Mouse (Mus musculus) intestine, embryonic 16.5 days (tissue): ENCODE measurements around the gene Cdc6. TPM values are rescaled to one million over a fixed set of nuclear protein-coding genes. Genes with fewer than 3 reads are reported as not detected.
"Not testable (repeated sequence)": the region's sequence is repeated elsewhere in the genome, so short reads cannot be mapped to it uniquely, and the experiment has no call there.

Source experiments
- ATAC-seq: fragments of 200-750 bp; cut with Nextera tagmentation; 2 replicates; pipeline ENCODE4 v1.8.0; 2017; ENCODE audit warnings: moderate TSS enrichment, moderate library complexity
- H3K27ac ChIP-seq: fragments of 300-500 bp; sonication (generic); 2 replicates; pipeline ENCODE4 v1.5.1; 2014; ENCODE audit warnings: mild to moderate bottlenecking, low read length
- H3K27me3 ChIP-seq: fragments of 300-500 bp; sonication (generic); replicated peaks from 2 replicates; pipeline ENCODE4 v1.6.1; 2014; ENCODE audit warnings: low read length, control low read depth, mixed read lengths; ENCODE audit not compliant: control insufficient read depth, insufficient read depth
- H3K36me3 ChIP-seq: fragments of 300-500 bp; sonication (generic); 2 replicates; pipeline ENCODE4 v1.6.1; 2014; ENCODE audit warnings: low read length, control low read depth; ENCODE audit not compliant: control insufficient read depth, insufficient read depth
- H3K4me1 ChIP-seq: fragments of 300-500 bp; sonication (generic); 2 replicates; pipeline ENCODE4 v1.6.1; 2014; ENCODE audit warnings: low read length, control low read depth, mixed read lengths; ENCODE audit not compliant: control insufficient read depth, insufficient read depth
- H3K4me2 ChIP-seq: fragments of 300-500 bp; sonication (generic); 2 replicates; pipeline ENCODE4 v1.6.1; 2014; ENCODE audit warnings: low read depth, low read length, control low read depth
- H3K4me3 ChIP-seq: fragments of 300-500 bp; sonication (generic); 2 replicates; pipeline ENCODE4 v1.5.1; 2014; ENCODE audit warnings: mild to moderate bottlenecking, low read length
- H3K9ac ChIP-seq: fragments of 300-500 bp; sonication (generic); 2 replicates; pipeline ENCODE4 v1.6.1; 2014; ENCODE audit warnings: low read depth, low read length
- H3K9me3 ChIP-seq: fragments of 300-500 bp; sonication (generic); 2 replicates; pipeline ENCODE4 v1.6.1; 2016; ENCODE audit warnings: low read length, control low read depth; ENCODE audit not compliant: control insufficient read depth
- WGBS: fragments of 180-500 bp; shearing (Covaris S2); extraction: QIAGEN DNeasy Blood & Tissue Kit; methylation state at CpG from one replicate; pipeline ENCODE4 v1.1.7; 2014; 5-methylcytosine and 5-hydroxymethylcytosine counted together
- polyA plus RNA-seq: library from polyadenylated mRNA; unstranded; fragments of >200 nt; fragmentation: Nextera tagmentation; extraction: Ambion mirVana; gene quantifications from 2 replicates; pipeline ENCODE4 v1.2.1, GENCODE M21; 2015

Gene Cdc6
- polyA plus RNA-seq, 1 experiment from 2014 or later = 23.0 TPM

GRCm38 (mm10) chr11:98933151-98933550, 25.6 kb downstream of the Cdc6 start:
- H3K4me2 ChIP-seq = no peak overlapping the region
- 46% methylated on average over 9 of the region's 9 CpGs for WGBS
- no peaks in the 10 kb centered on the region for H3K9me3 ChIP-seq
- no peaks in the 10 kb centered on the region for H3K36me3 ChIP-seq
- no peak for ATAC-seq
- no peak overlapping the region for H3K4me3 ChIP-seq
- H3K9ac ChIP-seq = 0 out of 2 replicates have a peak overlapping the region, but pooled peaks have one; percentile 33
- no peaks in the 10 kb centered on the region for H3K27me3 ChIP-seq
- peaks cover 78% of the 10 kb centered on the region for H3K4me1 ChIP-seq
- no peak overlapping the region for H3K27ac ChIP-seq

GRCm38 (mm10) chr11:98933847-98934246, 26.2 kb downstream of the Cdc6 start:
- not testable (repeated sequence) for H3K27me3 ChIP-seq, H3K9me3 ChIP-seq, H3K36me3 ChIP-seq, ATAC-seq, H3K27ac ChIP-seq, H3K4me3 ChIP-seq, H3K9ac ChIP-seq, H3K4me2 ChIP-seq
- H3K4me1 ChIP-seq = peaks cover 78% of the 10 kb centered on the region
- 90% methylated on average over 2 of the region's 2 CpGs for WGBS

GRCm38 (mm10) chr11:98934367-98934766, 26.8 kb downstream of the Cdc6 start:
- peaks cover 78% of the 10 kb centered on the region for H3K4me1 ChIP-seq
- H3K4me2 ChIP-seq = no peak overlapping the region
- H3K27me3 ChIP-seq = no peaks in the 10 kb centered on the region
- ATAC-seq = no peak
- no peaks in the 10 kb centered on the region for H3K9me3 ChIP-seq
- WGBS = 87% methylated on average over 3 of the region's 3 CpGs
- no peak overlapping the region for H3K9ac ChIP-seq
- H3K4me3 ChIP-seq = no peak overlapping the region
- H3K27ac ChIP-seq = 0 out of 2 replicates have a peak overlapping the region, but pooled peaks have one; percentile 43
- no peaks in the 10 kb centered on the region for H3K36me3 ChIP-seq

GRCm38 (mm10) chr11:98935123-98935522, 27.5 kb downstream of the Cdc6 start:
- peak overlapping the region; percentile 73; the same call in 1 of the 2 replicates for H3K27ac ChIP-seq
- no peak overlapping the region for H3K4me3 ChIP-seq
- H3K36me3 ChIP-seq = no peaks in the 10 kb centered on the region
- H3K9me3 ChIP-seq = no peaks in the 10 kb centered on the region
- no peaks in the 10 kb centered on the region for H3K27me3 ChIP-seq
- no peak overlapping the region for H3K9ac ChIP-seq
- H3K4me2 ChIP-seq = no peak overlapping the region; the same call in 1 of the 2 replicates
- WGBS = 75% methylated on average over 3 of the region's 3 CpGs
- peaks cover 78% of the 10 kb centered on the region for H3K4me1 ChIP-seq
- ATAC-seq = 0 out of 2 replicates have a peak, but pooled peaks have one; percentile 10

GRCm38 (mm10) chr11:98936170-98936569, 28.6 kb downstream of the Cdc6 start:
- 4% methylated on average over 29 of the region's 29 CpGs for WGBS
- H3K4me1 ChIP-seq = peaks cover 78% of the 10 kb centered on the region
- peak overlapping the region; percentile 70 for H3K9ac ChIP-seq
- no peaks in the 10 kb centered on the region for H3K36me3 ChIP-seq
- H3K27me3 ChIP-seq = no peaks in the 10 kb centered on the region
- H3K27ac ChIP-seq = peak overlapping the region; percentile 91
- H3K9me3 ChIP-seq = no peaks in the 10 kb centered on the region
- H3K4me2 ChIP-seq = peak overlapping the region; percentile 90
- peak; percentile 37 for ATAC-seq
- peak overlapping the region; percentile 89 for H3K4me3 ChIP-seq

- no peaks in the 10 kb centered on the region for H3K9me3 ChIP-seq
- H3K27ac ChIP-seq = peak overlapping the region; percentile 91
- peak overlapping the region; percentile 89 for H3K4me3 ChIP-seq
- no peaks in the 10 kb centered on the region for H3K36me3 ChIP-seq
- H3K4me1 ChIP-seq = peaks cover 78% of the 10 kb centered on the region
- H3K4me2 ChIP-seq = peak overlapping the region; percentile 90
- ATAC-seq = peak; percentile 41
- no peaks in the 10 kb centered on the region for H3K27me3 ChIP-seq
- peak overlapping the region; percentile 70 for H3K9ac ChIP-seq
- WGBS = 4% methylated on average over 23 of the region's 23 CpGs
These were observed 29.2 kb downstream of the Cdc6 start for GRCm38 (mm10) chr11:98936606-98937409.

- H3K9me3 ChIP-seq = no peaks in the 10 kb centered on the region
- peak; percentile 89 for ATAC-seq
- no peaks in the 10 kb centered on the region for H3K27me3 ChIP-seq
- H3K4me3 ChIP-seq = peak overlapping the region; percentile 89
- under 1% methylated on average over 36 of the region's 38 CpGs for WGBS
- peak overlapping the region; percentile 87 for H3K9ac ChIP-seq
- peaks cover 78% of the 10 kb centered on the region for H3K4me1 ChIP-seq
- H3K27ac ChIP-seq = peak overlapping the region; percentile 91
- no peaks in the 10 kb centered on the region for H3K36me3 ChIP-seq
- peak overlapping the region; percentile 90 for H3K4me2 ChIP-seq
These were observed 29.9 kb downstream of the Cdc6 start for GRCm38 (mm10) chr11:98937410-98937913.

GRCm38 (mm10) chr11:98937914-98938694, 30.5 kb downstream of the Cdc6 start:
- H3K27ac ChIP-seq = peak overlapping the region; percentile 87
- H3K4me2 ChIP-seq = peak overlapping the region; percentile 90
- no peaks in the 10 kb centered on the region for H3K9me3 ChIP-seq
- H3K4me1 ChIP-seq = peaks cover 78% of the 10 kb centered on the region
- no peaks in the 10 kb centered on the region for H3K27me3 ChIP-seq
- H3K9ac ChIP-seq = peak overlapping the region; percentile 87
- peak; percentile 9 for ATAC-seq
- WGBS = under 1% methylated on average over 39 of the region's 39 CpGs
- no peaks in the 10 kb centered on the region for H3K36me3 ChIP-seq
- peak overlapping the region; percentile 89 for H3K4me3 ChIP-seq

- 35% methylated on average over 7 of the region's 7 CpGs for WGBS
These were observed 31.1 kb downstream of the Cdc6 start for GRCm38 (mm10) chr11:98938701-98939083.

More at GRCm38 (mm10) chr11:98938701-98939083, 31.1 kb downstream of the Cdc6 start:
- H3K27ac ChIP-seq = peak overlapping the region; percentile 87
- H3K4me3 ChIP-seq = peak overlapping the region; percentile 89
- peaks cover 81% of the 10 kb centered on the region for H3K4me1 ChIP-seq
- no peaks in the 10 kb centered on the region for H3K27me3 ChIP-seq
- no peaks in the 10 kb centered on the region for H3K9me3 ChIP-seq
- ATAC-seq = no peak
- H3K4me2 ChIP-seq = peak overlapping the region; percentile 90
- H3K36me3 ChIP-seq = no peaks in the 10 kb centered on the region
- peak overlapping the region; percentile 87 for H3K9ac ChIP-seq
